Mouse (Mus musculus) heart, adult 2 months (tissue): ENCODE results near the gene Pex19.

ENCODE experiments used
- CTCF ChIP-seq: fragments of 200-600 bp; IDR thresholded peaks from 2 replicates; pipeline ENCODE4 v1.8.1; 2022; ENCODE audit warnings: antibody characterized with exemption, mild to moderate bottlenecking, moderate library complexity
- EP300 ChIP-seq: fragments of 200-500 bp; IDR thresholded peaks from 2 replicates; pipeline ENCODE4 v1.6.1; 2011; ENCODE audit warnings: low read depth, low read length, control low read depth; ENCODE audit not compliant: insufficient read depth

- TF ChIP-seq EP300 = no peak
- no peak for TF ChIP-seq CTCF
Measured at GRCm38 (mm10) chr1:172093522-172093921, 33.0 kb upstream of the Pex19 start.
